Mouse (Mus musculus) c-Kit-negative CD71-positive TER-119-positive erythroid progenitor cells, embryonic 14.5 days (primary cell): Measurements from ENCODE around the gene Txndc15.
A peak's percentile ranks its signal among the peaks of the same experiment; 100 is the strongest.
"Not testable (repeated sequence)": the region's sequence is repeated elsewhere in the genome, so short reads cannot be mapped to it uniquely, and the experiment has no call there.

ENCODE experiments used
- DNase-seq: peaks from one replicate; pipeline ENCODE4 v3.0.0-alpha.2; 2013; ENCODE audit warnings: low read depth, low spot score

Txndc15 gene

DNA sequence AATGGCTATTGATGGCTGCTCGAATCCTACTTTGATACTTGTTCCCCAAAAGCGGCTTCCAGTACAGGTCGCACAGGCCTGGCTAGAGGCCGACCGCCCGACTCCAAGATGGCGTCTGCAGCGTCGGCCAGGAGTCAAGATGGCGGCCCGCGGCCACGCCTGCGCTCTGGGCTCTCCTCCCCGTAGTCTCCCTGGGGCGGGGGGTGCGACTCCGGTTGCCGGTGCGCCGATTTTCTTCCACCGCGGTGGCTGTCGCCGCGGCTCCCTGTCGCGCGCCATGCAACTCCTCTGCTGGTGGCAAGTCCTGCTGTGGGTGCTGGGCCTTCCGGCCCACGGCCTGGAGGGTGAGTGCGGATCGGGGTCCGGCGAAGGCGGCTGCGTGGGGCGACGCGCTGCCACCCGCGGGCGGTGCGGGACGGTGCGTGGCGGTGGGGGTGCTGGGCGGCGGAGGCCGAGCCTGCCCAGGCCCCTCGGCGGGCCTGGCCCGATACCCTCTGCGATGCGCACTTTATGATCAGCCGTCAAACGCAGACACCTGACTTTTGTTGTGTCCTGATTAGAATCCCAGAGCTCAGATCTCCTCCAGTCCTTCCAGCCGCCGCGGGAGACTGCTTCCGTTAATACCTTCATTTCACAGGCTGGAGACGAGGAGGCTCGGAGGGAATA, at the start of gene Txndc15:
Txndc15 (plus strand) TSS at position 150 of the 666 bp plus-strand sequence.
- peak; percentile 72 for DNase-seq

DNA sequence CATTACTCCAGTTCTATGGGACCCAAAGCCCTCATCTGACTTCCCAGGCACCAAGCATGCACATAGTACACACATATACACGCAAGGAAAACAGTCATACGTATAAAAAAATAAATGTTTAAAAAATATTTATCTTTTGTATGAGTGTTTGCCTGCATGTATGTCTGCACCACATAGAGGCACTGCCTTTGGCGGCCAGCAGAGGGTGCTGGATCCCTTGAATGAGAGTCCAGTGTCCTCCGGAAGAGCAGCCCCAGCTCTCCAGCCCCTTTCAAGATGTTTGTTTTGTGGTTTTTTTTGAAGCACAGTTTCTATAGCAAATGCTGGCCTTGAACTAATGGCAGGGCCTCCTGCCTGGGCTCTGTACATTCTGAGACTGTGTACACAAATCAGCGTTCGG, 45.9 kb upstream of the Txndc15 start:
- peak; percentile 21 for DNase-seq

DNA sequence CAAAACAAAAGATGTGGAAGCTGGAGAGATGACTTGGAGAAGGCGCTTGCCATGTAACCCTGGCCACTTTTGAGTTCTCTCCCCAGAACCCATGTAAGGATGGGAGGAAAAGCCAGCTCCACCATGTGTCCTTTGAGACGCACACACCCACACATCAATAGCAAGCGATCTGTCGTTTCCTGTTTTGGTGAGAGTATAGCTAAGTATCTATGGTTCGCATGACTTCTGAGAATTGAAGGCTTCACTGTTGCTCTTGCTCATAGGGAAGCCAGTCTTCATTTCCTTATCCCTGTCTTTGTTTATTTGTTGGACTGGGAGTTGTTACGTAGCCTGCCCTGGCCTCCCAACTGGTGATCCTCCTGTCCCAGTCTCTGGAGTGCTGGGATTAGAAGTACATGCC, 41.7 kb upstream of the Txndc15 start:
- DNase-seq, result no peak

DNA sequence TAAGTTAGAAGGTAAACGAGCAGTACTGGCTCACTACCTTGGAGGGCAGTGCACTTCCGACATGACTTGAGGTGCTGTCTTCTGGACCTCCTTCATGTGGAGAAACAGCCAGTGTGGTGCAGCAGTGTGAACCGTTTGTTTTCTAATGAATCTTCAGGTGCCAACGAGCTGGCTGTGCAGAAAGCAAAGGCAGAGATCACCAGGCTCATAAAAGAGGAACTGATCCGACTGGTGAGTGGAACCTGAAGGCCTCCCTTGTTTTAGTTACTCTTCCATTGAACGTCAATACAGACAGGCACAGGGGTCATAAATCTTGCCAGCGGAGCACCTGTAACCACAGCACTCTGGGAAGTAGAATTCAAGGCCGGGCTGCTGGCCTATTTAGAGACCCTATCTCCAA, 37.1 kb upstream of the Txndc15 start:
- no peak for DNase-seq

DNA sequence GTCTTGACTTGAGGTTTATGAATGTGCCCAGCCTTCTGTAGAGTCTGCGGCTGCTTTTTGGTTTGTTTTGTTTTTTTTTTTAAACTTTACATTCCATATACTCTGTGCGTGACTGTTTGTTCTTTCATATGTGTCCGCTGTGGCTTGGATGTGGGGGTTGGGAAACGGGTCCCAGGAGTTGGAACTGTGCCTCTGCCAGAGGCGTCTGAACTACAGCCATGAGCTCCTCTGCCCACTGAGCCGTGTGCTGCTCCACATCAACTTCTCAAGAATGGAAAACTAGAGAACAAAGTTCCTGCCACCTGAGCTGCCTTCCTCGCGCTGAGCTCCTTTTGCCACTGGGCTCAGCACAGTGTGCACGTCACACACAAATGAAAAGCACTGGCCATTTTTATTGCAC, 32.2 kb upstream of the Txndc15 start:
- no peak for DNase-seq

DNA sequence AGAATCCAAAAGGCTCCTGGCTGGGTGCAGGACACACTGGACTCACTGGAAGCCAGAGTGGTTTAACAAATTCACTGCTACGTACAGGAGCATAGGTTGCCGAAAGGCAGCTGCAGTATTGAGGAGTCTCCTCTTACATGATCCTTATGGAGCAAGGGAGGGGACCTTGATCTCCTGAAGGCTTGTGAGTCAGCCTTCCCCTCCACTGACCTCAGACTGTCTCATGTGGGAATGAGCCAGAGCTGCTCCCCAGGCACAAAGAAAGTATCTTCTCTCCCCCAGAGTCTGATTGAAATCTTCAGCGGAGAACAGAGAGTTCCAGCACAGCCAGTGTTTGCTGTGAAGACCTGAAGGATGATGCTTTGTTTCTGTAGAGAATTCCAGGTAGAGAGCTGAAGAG, 30.9 kb upstream of the Txndc15 start:
- DNase-seq, result no peak

DNA sequence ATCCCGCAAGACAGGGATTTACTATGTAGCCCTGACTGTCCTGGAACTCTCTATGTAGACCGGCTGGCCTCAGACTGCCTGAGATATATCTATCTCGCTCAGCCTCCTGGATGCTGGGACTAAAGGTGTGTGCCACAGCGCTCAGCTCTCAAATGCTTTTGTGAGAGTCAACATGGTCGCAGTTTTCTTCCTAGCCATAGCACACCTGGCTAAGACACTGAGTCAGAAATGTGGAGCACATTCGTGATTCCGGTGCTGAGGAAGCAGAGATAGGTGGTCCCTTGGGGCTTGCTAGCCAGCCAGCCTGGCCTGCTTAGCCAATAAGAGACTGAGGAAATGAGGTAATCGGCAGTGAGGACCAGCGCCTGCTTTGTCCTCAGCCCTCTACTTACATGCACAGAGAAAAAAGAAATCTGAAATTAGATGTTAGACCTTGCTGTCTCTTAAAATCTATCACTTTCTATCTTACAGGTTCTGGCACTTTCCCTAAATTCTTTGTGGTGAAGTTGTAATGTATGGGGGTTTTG, 28.3 kb upstream of the Txndc15 start:
- DNase-seq, result no peak

DNA sequence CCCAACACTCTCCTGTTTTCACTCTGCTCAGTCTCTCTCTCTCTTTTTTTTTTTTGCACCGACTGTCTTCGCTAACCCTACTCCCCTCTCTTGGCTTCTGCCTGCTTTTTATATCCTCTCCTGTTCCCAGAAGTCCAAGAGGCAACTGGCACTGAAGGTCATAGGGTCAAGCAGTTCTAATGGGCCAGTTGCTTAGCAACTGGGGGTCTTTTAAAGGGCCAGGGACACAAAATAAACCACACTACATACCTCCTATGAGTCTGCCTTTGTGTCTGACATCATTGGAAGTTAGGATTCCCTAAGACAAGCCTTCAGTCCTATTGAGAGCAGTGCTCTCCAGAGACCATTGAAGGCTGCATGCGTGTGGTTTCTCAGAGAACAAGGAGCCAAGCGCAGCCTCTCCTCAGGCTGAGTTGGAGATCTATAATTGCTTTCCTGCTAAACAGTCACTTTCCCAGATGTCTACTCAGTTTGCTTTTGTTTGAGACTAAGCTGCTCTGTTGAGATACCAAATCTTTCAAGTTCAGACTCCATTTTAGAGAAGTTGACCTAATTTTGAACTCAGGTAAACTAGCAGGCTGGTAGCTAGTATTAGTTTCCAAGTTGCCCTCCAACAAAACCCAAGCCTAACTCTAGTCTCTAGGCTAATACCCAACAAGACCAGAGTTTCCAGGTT, 26.4 kb upstream of the Txndc15 start:
- DNase-seq, result no peak

DNA sequence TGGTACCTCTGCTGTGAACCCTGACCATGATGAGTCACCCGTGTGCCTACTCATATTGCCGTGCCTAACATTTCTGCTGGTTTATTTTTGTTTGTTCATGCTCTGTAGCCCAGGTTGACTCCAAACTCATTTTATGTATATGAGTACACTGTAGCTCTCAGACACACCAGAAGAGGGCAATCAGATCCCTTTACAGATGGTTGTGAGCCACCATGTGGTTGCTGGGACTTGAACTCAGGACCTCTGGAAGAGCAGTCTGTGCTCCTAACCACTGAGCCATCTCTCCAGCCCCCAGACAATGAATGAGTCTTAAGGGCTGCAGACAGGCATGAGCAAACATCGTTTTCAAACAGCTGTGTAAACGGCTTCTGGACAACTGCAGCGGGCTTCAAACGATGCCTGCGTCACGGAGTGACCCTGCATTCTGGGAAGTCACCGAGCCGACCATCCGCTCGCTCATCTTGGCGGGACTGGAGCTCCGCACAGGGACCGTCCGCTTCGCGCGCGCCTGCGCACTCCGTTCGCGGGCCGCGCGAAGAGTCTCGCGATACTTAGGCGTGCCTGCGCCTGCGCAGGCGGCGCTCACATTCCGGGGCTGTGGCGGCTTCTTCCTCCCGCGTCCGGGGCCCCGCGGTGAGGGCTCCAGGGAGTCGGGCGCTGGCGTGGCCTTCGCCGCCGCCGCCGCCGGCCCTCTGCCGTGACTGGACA, 21.8 kb upstream of the Txndc15 start, which contains the start of gene B230219D22Rik:
B230219D22Rik (plus strand) TSS at position 590 of the 708 bp plus-strand sequence.
- peak; percentile 90 for DNase-seq

DNA sequence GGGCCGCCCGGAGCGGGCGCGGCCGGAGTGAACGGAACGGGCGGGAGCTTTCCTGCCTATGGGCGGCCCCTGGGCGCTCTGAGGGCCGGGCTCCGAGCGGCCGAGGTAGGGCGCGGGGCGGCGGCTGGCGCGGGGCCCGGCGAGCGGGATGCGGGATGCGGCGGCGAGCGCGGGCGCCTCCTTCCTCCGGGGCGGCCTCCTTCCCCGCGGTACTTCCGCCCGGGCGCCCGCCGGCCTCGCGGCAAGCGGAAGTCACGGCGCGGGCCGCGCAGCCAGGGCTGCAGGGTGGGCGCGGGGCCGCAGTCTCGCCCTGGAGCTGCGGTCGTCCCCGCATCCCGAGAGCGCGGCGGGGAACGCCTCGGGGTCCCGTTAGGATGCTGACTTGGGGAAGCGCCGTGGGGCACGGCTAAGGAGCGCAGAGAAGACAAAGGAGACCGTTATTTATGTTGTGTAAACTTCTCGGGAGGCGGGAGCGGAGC, 21.2 kb upstream of the Txndc15 start:
- no peak for DNase-seq

DNA sequence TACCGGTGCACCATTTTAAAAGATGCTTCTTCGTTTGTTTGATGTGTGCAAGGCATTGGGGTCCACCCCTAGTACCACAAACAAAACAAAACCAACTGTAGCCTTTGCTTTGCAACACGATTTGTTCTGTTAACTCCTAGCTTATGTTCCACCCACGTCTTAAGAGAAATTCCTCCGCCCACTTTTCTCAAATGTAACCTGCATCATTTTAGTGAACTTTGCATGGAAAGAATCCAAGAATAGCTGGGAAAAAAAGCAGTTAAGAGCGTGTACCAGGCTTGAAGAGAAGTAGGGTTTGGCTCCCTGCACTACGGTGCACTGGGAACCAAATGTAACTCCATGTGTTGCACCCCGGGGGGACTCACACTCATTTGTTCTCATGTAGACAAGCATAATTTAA, 20.3 kb upstream of the Txndc15 start:
- DNase-seq, result no peak

DNA sequence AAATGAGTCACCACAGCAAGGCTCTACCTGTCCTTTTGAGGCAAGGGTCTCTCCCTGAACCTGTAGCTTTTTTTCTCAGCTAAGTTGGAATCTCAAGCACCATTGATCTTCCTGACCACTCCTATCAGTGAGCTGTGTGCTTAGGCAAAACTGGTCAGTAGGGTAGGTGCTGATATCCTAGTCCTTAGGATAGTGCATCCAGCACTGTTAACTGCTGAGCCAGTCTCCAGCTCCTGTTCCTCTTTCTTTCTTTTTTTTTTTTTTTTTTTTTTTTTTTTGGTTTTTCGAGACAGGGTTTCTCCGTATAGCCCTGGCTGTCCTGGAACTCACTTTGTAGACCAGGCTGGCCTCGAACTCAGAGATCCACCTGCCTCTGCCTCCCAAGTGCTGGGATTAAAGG, 18.5 kb upstream of the Txndc15 start:
- DNase-seq, result not testable (repeated sequence)

DNA sequence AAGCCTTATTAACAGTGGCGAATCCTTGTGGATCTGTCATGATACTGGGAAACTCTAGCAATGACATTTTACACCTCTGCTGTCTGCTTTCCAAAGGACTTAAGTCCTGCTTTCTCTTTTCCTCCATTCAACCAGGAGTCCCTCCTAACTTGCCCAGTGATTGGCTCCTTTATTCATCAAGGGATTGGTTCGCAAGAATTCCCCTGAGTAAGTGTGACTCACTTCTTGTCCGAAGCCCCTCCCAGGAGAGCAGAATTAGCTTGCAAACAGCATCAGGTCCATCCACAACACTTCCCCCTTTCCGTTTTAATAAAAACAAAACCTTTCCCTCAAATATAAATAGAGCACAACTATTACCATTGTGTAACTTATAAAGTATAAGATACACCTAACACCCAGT, 10.1 kb upstream of the Txndc15 start:
- DNase-seq, result no peak

DNA sequence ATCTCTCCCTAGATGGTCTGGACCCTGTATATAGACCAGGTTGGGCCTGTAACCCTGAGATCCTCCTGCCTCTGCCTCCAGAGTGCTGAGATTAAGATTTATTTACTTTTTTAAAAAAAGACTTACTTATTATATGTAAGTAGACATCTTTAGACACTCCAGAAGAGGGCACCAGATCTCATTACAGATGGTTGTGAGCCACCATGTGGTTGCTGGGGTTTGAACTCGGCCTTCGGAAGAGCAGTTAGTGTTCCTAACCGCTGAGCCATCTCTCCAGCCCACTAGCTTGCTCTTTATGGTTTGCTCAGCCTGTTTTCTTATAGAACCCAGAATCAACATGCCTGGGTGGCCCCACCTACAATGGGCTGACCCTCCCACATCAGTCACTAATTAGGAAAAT, 1.6 kb upstream of the Txndc15 start:
- no peak for DNase-seq

DNA sequence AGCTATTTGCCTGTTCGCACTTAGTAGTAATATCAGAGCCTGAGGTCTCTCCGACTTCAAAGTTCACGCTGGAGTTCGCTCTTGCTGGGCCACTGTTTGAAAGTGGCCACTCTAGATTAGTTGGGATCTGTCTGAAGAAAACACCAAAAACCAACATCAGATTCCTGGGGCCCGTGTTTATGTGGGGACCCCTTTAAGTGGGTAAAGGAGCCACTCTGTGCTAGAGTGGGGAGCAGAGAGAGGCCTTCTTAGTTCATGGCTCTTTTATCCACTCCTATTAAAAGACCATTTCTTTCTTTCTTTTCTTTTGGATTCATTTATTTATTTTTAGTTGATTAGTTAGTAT, 690 bp downstream of the Txndc15 start:
- DNase-seq, result no peak

DNA sequence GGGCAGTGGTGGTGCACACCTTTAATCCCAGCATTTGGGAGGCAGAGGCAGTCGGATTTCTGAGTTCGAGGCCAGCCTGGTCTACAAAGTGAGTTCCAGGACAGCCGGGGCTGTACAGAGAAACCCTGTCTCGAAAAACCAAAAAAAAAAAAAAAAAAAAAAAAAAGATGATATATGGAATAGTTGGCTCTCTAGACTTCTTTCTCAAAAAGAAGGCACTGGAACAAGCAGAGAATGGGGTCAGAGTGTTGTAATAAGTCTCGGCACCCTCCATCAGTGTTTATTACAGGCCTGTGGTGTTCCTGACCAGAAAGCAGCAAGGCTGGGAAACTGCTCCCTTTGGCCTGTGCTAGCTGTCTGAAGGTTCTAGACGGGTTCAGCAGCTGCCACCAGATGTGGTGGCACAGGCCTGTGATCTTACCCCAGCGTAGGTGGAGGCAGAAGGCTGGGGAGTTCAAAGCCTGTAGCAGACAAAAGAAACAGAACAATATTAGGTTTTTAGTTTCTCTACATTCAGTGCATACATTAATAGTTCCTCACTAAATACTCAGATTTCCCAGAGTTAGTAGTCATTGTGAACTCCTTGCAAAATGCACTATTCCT, 1.6 kb downstream of the Txndc15 start:
- DNase-seq, result no peak

DNA sequence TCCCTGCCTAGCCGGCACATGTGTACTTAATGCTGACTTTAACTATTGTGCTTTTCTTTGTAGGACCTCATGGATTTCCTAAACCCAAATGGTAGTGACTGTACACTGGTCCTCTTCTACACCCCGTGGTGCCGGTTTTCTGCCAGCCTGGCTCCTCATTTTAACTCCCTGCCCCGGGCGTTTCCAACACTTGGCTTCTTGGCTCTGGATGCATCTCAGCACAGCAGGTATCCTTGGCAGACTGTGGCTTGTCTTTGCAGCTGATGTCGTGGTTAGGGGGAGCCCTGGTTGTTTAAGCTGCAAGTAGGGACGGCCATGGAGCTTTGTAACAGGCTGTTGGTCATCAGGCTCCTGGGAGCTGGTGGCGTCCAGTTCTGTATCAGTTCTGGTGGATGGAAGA, 7.1 kb downstream of the Txndc15 start:
- no peak for DNase-seq

DNA sequence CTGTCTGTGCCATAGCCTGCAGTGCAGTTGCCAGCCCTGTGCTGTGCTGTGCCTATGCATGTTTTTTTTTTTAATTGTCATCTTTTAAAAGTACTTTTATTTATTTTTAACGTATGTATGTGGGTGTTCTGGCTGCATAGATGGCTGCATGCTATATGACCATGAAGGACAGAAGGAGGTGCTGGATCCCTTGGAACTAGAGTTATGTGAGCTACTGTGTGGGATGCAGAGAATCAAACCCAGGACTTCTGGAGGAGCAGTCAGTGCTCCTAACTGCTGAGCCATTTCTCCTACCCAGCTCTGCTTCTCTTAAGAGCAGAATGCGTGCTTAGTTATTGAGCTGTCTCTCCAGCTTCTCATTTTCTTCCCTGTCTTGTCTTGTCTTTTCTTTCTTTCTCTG, 7.5 kb downstream of the Txndc15 start:
- no peak for DNase-seq

DNA sequence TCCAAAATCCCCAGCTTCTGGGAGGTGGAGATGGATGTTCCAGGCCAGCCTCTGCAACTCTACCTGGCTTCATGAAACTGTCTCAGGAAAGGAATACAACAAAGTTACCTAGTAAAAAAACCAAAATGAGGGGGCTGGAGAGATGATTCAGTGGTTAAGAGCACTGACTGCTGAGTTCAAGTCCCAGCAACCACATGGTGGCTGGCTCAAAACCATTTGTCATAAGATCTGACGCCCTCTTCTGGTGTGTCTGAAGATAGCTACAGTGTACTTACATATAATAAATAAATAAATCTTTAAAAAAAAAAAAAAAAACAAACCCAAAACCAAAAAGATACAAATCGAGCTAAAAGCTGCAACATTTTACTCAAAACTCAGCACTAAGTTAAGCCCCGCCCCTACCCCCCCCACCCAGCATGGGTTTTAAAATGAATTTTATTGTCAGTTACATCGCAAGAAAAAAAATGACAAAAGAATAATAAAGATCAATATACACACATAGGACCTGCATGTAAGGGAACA, 12.2 kb downstream of the Txndc15 start:
- no peak for DNase-seq

DNA sequence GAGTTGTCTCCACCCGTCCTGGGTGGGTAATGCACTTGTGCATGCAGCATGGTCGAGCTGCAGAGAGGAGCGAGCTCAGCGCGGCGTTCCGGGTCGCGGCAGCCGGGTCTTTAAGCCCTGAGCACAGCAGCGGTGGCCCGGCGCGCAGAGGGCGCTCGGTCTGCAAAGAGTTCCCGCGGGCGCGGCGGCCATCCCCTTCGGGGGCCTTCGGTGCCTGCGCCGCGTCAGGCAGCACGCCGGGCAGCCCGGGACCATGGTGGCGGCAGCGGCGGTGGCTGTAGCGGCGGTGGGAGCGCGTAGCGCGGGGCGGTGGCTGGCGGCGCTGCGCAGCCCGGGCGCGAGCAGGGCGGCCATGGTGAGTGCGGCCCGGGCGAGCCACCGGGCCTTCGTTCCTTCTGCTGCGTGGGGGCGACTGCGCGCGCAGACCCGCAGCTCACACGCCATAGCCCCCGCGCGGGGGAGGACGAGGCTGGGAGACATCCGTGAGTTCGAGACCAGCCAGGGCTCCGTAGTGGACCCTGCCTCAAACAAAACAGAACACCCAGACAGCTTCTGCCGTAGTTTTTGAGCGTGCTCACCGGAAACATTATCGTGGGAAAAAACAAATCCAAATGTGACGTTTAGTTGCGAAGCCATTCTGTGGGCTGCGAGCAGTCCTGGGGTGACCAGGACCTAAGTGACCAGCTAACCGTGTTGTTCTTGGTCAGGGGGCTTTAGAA, 12.8 kb downstream of the Txndc15 start, which contains the start of gene Pcbd2:
Pcbd2 (plus strand) TSS at position 249 of the 719 bp plus-strand sequence.
- peak; percentile 71 for DNase-seq

DNA sequence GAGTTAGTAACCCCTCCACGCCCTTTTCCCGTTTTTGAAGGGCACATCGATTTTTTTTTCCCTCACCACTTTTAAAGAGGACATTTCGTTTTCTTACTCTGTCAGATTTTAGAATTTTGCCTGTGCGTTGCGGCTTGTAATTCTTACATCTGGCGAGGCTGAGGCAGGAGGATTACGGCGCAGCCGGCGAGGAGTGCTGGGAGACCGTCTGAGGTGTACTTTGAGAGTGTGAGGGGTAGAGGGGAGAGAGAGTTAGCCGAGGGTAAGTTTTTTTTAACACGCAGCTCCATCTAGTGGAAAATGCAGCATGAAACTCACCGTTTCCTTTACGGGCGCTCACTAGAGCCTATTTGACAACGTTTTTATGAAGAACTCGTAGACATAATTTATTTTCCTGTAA, 13.4 kb downstream of the Txndc15 start:
- peak; percentile 54 for DNase-seq
